Mouse (Mus musculus): ENCODE data around the gene Dennd4b.
"Not testable (repeated sequence)": the region's sequence is repeated elsewhere in the genome, so short reads cannot be mapped to it uniquely, and the experiment has no call there.

Gene Dennd4b

GRCm38 (mm10) chr3:90252659-90253058 is 12.3 kb upstream of the Dennd4b start:
- DNase-seq (ENCODE audit: low read depth in 2 of 2, low spot score in 2 of 2) = not testable (repeated sequence)

GRCm38 (mm10) chr3:90253174-90253573 is 11.8 kb upstream of the Dennd4b start:
- not testable (repeated sequence) for DNase-seq (ENCODE audit: low read depth in 2 of 2, low spot score in 2 of 2)

- DNase-seq (ENCODE audit: low read depth in 2 of 2, low spot score in 2 of 2) = peak; percentile 84 to 87
Measured at GRCm38 (mm10) chr3:90253653-90254418, 11.1 kb upstream of the Dennd4b start, which contains the start of gene Crtc2. Crtc2 (plus strand) TSS chr3:90254163.

- DNase-seq (ENCODE audit: low read depth in 2 of 2, low spot score in 2 of 2) = no peak
Measured at GRCm38 (mm10) chr3:90254419-90255193, 10.4 kb upstream of the Dennd4b start.

GRCm38 (mm10) chr3:90255194-90255565 is 9.8 kb upstream of the Dennd4b start:
- DNase-seq (ENCODE audit: low read depth in 2 of 2, low spot score in 2 of 2) = no peak

GRCm38 (mm10) chr3:90255784-90256353 is 9.1 kb upstream of the Dennd4b start:
- DNase-seq (ENCODE audit: low read depth in 2 of 2, low spot score in 2 of 2) = no peak

- no peak for DNase-seq (ENCODE audit: low read depth in 2 of 2, low spot score in 2 of 2)
Measured at GRCm38 (mm10) chr3:90256731-90257530, 8.1 kb upstream of the Dennd4b start.

GRCm38 (mm10) chr3:90258521-90258920 is 6.5 kb upstream of the Dennd4b start:
- DNase-seq (ENCODE audit: low read depth in 2 of 2, low spot score in 2 of 2) = no peak

GRCm38 (mm10) chr3:90263121-90263771 is 1.7 kb upstream of the Dennd4b start:
- DNase-seq (ENCODE audit: low read depth in 2 of 2, low spot score in 2 of 2) = no peak

- no peak for DNase-seq (ENCODE audit: low read depth in 2 of 2, low spot score in 2 of 2)
Measured at GRCm38 (mm10) chr3:90264687-90265033, 325 bp upstream of the Dennd4b start.

GRCm38 (mm10) chr3:90265932-90266741 is 1.2 kb downstream of the Dennd4b start:
- peak; percentile 42 to 44 for DNase-seq (ENCODE audit: low read depth in 2 of 2, low spot score in 2 of 2)

- DNase-seq (ENCODE audit: low read depth in 2 of 2, low spot score in 2 of 2) = peak in 1 of 2 experiments; percentile 5
Measured at GRCm38 (mm10) chr3:90266901-90267775, 2.2 kb downstream of the Dennd4b start.

- DNase-seq (ENCODE audit: low read depth in 2 of 2, low spot score in 2 of 2) = no peak
Measured at GRCm38 (mm10) chr3:90268190-90268589, 3.2 kb downstream of the Dennd4b start.

- DNase-seq (ENCODE audit: low read depth in 2 of 2, low spot score in 2 of 2) = no peak
Measured at GRCm38 (mm10) chr3:90268971-90269370, 4.0 kb downstream of the Dennd4b start.

- no peak for DNase-seq (ENCODE audit: low read depth in 2 of 2, low spot score in 2 of 2)
Measured at GRCm38 (mm10) chr3:90270784-90271183, 5.8 kb downstream of the Dennd4b start.

- DNase-seq (ENCODE audit: low read depth in 2 of 2, low spot score in 2 of 2) = no peak
Measured at GRCm38 (mm10) chr3:90272170-90272569, 7.2 kb downstream of the Dennd4b start.

- no peak for DNase-seq (ENCODE audit: low read depth in 2 of 2, low spot score in 2 of 2)
Measured at GRCm38 (mm10) chr3:90273855-90274254, 8.9 kb downstream of the Dennd4b start.

GRCm38 (mm10) chr3:90275286-90275685 is 10.3 kb downstream of the Dennd4b start:
- no peak for DNase-seq (ENCODE audit: low read depth in 2 of 2, low spot score in 2 of 2)

- DNase-seq (ENCODE audit: low read depth in 2 of 2, low spot score in 2 of 2) = no peak
Measured at GRCm38 (mm10) chr3:90276858-90277257, 11.9 kb downstream of the Dennd4b start.

Measured in CD8-positive naive resting alpha-beta T cell, adult 2 months (primary cell).